ENCODE assay signal across 8 mouse cellular contexts in genomic region chr12:104473492-104473891, GRCm38 (mm10). TPM values are rescaled to one million over a fixed set of nuclear protein-coding genes. Genes with fewer than 3 reads are reported as not detected.
DNase-seq lines count a peak whose midpoint lies in the region; ATAC-seq and TF ChIP-seq lines count a peak whose summit lies in the region.

No protein-coding gene starts in this region.

- ATAC-seq in intestine, postnatal 0 days: no peak
- ATAC-seq in neural tube, embryonic 11.5 days (ENCODE audit: insufficient read depth, low FRiP score, low TSS enrichment): no peak

- DNase-seq in kidney, adult 2 months: no peak
- no peak for DNase-seq in kidney, adult 9 months
- peak; percentile 45 for DNase-seq in forebrain, embryonic 10.5 days (ENCODE audit: extremely low spot score, low spot score)
- DNase-seq in neural tube, embryonic 11.5 days (ENCODE audit: low spot score): no peak
- DNase-seq in ovary, postnatal 10 days (ENCODE audit: low spot score): no peak
- no peak for DNase-seq in ovary, adult 18-20 months (ENCODE audit: low spot score)
- DNase-seq in urinary bladder, postnatal 4 days (ENCODE audit: low spot score in 2 of 2): no peak

- H3K27ac ChIP-seq in kidney, adult 2 months (ENCODE audit: insufficient read depth, low read depth, low read length): no peak overlapping the region
- no peak overlapping the region for H3K27ac ChIP-seq in forebrain, embryonic 10.5 days
- no peak overlapping the region for H3K27ac ChIP-seq in intestine, postnatal 0 days (ENCODE audit: low read depth, low read length)
- H3K27ac ChIP-seq in neural tube, embryonic 11.5 days (ENCODE audit: low read depth, low read length): no peak overlapping the region

- no peaks in the 10 kb centered on the region for H3K9me3 ChIP-seq in forebrain, embryonic 10.5 days
- no peaks in the 10 kb centered on the region for H3K9me3 ChIP-seq in intestine, postnatal 0 days (ENCODE audit: control insufficient read depth)
- H3K9me3 ChIP-seq in neural tube, embryonic 11.5 days (ENCODE audit: control insufficient read depth, low read length): no peaks in the 10 kb centered on the region

- WGBS in kidney, adult 2 months: 5% methylated on average over 17 of the region's 18 CpGs
- WGBS in forebrain, embryonic 10.5 days: 0% methylated on average over 16 of the region's 18 CpGs
- 1% methylated on average over 17 of the region's 18 CpGs for WGBS in intestine, postnatal 0 days
- WGBS in neural tube, embryonic 11.5 days: 0% methylated on average over 18 of the region's 18 CpGs

- no peaks in the 10 kb centered on the region for H3K4me1 ChIP-seq in kidney, adult 2 months (ENCODE audit: control insufficient read depth, insufficient read depth, low read length)
- H3K4me1 ChIP-seq in forebrain, embryonic 10.5 days: peaks cover 83% of the 10 kb centered on the region
- H3K4me1 ChIP-seq in intestine, postnatal 0 days (replicated peaks; ENCODE audit: control insufficient read depth, insufficient read depth, low read length): 0 out of 2 replicates have a peak, but pooled peaks cover 2% of the 10 kb centered on the region
- peaks cover 17% of the 10 kb centered on the region for H3K4me1 ChIP-seq in neural tube, embryonic 11.5 days (ENCODE audit: control insufficient read depth, insufficient read depth, low read length)

- TF ChIP-seq CTCF in kidney, adult 2 months (conservative IDR thresholded peaks at IDR 0.05; ENCODE audit: insufficient read depth, insufficient read length, low read depth, low read length): no peak
- TF ChIP-seq CTCF in intestine, postnatal 0 days (IDR thresholded peaks at IDR 0.05; ENCODE audit: low read depth): no peak

- peaks cover 22% of the 10 kb centered on the region for H3K27me3 ChIP-seq in kidney, adult 2 months (replicated peaks; ENCODE audit: control insufficient read depth, insufficient read depth, low read length)
- peaks cover 100% of the 10 kb centered on the region for H3K27me3 ChIP-seq in forebrain, embryonic 10.5 days (ENCODE audit: poor library complexity, severe bottlenecking)
- peaks cover 93% of the 10 kb centered on the region for H3K27me3 ChIP-seq in intestine, postnatal 0 days (replicated peaks; ENCODE audit: control insufficient read depth, insufficient read depth, low read length)
- H3K27me3 ChIP-seq in neural tube, embryonic 11.5 days (ENCODE audit: control insufficient read depth, insufficient read depth, low read length): peaks cover 90% of the 10 kb centered on the region

- H3K9ac ChIP-seq in intestine, postnatal 0 days (ENCODE audit: low read depth, low read length): no peak overlapping the region
- no peak overlapping the region for H3K9ac ChIP-seq in neural tube, embryonic 11.5 days (ENCODE audit: low read length)

- no peak for TF ChIP-seq POLR2A in kidney, adult 2 months (IDR thresholded peaks at IDR 0.05; ENCODE audit: low read depth, low read length)

- no peaks in the 10 kb centered on the region for H3K36me3 ChIP-seq in kidney, adult 2 months (ENCODE audit: control insufficient read depth, insufficient read depth, low read length)
- H3K36me3 ChIP-seq in forebrain, embryonic 10.5 days (replicated peaks): no peaks in the 10 kb centered on the region
- H3K36me3 ChIP-seq in intestine, postnatal 0 days (ENCODE audit: control insufficient read depth, insufficient read depth): no peaks in the 10 kb centered on the region
- H3K36me3 ChIP-seq in neural tube, embryonic 11.5 days (ENCODE audit: control insufficient read depth, insufficient read depth, low read length): no peaks in the 10 kb centered on the region

- peak overlapping the region; percentile 44; the same call in 1 of the 2 replicates for H3K4me3 ChIP-seq in kidney, adult 2 months (ENCODE audit: insufficient read depth, low read depth, low read length)
- peak overlapping the region; percentile 56 for H3K4me3 ChIP-seq in forebrain, embryonic 10.5 days
- peak overlapping the region; percentile 61 for H3K4me3 ChIP-seq in intestine, postnatal 0 days (ENCODE audit: low read depth, low read length)
- H3K4me3 ChIP-seq in neural tube, embryonic 11.5 days (ENCODE audit: low read depth, low read length): peak overlapping the region; percentile 45

- peak overlapping the region; percentile 95 for H3K4me2 ChIP-seq in intestine, postnatal 0 days (replicated peaks; ENCODE audit: low read depth)
- H3K4me2 ChIP-seq in neural tube, embryonic 11.5 days (ENCODE audit: low read depth): peak overlapping the region; percentile 83

RNA-seq across cellular contexts. Expression of gene Gsc, which starts 0.4 kb away (rescaled TPM):
- polyA plus RNA-seq in kidney, adult 2 months (2012; rRNA removed): 0.10 TPM in 1 of 2 replicates, not detected in the other
- polyA plus RNA-seq in forebrain, embryonic 10.5 days (2016; fragmentation: Nextera tagmentation; extraction: Ambion mirVana): 2.2 and 2.9 TPM in 2 replicates
- 0.20 TPM in 1 of 2 replicates, not detected in the other for polyA plus RNA-seq in intestine, postnatal 0 days (2015; fragmentation: Nextera tagmentation; extraction: Ambion mirVana)
- 0.38 and 0.54 TPM in 2 replicates for polyA plus RNA-seq in neural tube, embryonic 11.5 days (2014; fragmentation: Nextera tagmentation; extraction: Ambion mirVana)
